Mouse (Mus musculus) lung, postnatal 0 days (tissue): ENCODE data around the gene Acadvl. TPM values are rescaled to one million over a fixed set of nuclear protein-coding genes. Genes with fewer than 3 reads are reported as not detected.

Experiments used
- ATAC-seq: fragments of 200-750 bp; cut with Nextera tagmentation; 2 replicates; pipeline ENCODE4 v1.8.0; 2017; ENCODE audit warnings: moderate library complexity
- DNase-seq: peaks from one replicate; pipeline ENCODE4 v3.0.0-alpha.2; 2016; ENCODE audit warnings: low spot score
- H3K27ac ChIP-seq: fragments of 300-500 bp; sonication (generic); 2 replicates; pipeline ENCODE4 v1.5.1; 2014; ENCODE audit warnings: antibody characterized with exemption, mild to moderate bottlenecking, low read length, mixed read lengths
- H3K27me3 ChIP-seq: fragments of 300-500 bp; sonication (generic); replicated peaks from 2 replicates; pipeline ENCODE4 v1.6.1; 2014; ENCODE audit warnings: low read length, mixed read lengths; ENCODE audit not compliant: insufficient read depth
- H3K36me3 ChIP-seq: fragments of 300-500 bp; sonication (generic); 2 replicates; pipeline ENCODE4 v1.6.1; 2014; ENCODE audit warnings: low read length, mixed read lengths; ENCODE audit not compliant: insufficient read depth
- H3K4me1 ChIP-seq: fragments of 300-500 bp; sonication (generic); 2 replicates; pipeline ENCODE4 v1.6.1; 2014; ENCODE audit warnings: antibody characterized with exemption, low read depth, low read length, mixed read lengths; ENCODE audit not compliant: insufficient read depth
- H3K4me2 ChIP-seq: fragments of 300-500 bp; sonication (generic); replicated peaks from 2 replicates; pipeline ENCODE4 v1.6.1; 2014; ENCODE audit warnings: low read depth, mild to moderate bottlenecking, low read length, moderate library complexity, mixed read lengths
- H3K4me3 ChIP-seq: fragments of 300-500 bp; sonication (generic); 2 replicates; pipeline ENCODE4 v1.5.1; 2014; ENCODE audit warnings: low read depth, low read length
- H3K9ac ChIP-seq: fragments of 300-500 bp; sonication (generic); replicated peaks from 2 replicates; pipeline ENCODE4 v1.6.1; 2014; ENCODE audit warnings: low read depth, mild to moderate bottlenecking
- H3K9me3 ChIP-seq: fragments of 300-500 bp; sonication (generic); 2 replicates; pipeline ENCODE4 v1.6.1; 2016; ENCODE audit warnings: low read length, mixed read lengths
- CTCF ChIP-seq: IDR thresholded peaks from 2 replicates; pipeline ENCODE4 v1.5.1; 2016; ENCODE audit warnings: antibody characterized with exemption, mild to moderate bottlenecking
- EP300 ChIP-seq: IDR thresholded peaks from 2 replicates; pipeline ENCODE4 v1.6.1; 2016; ENCODE audit warnings: antibody characterized with exemption, mild to moderate bottlenecking, control low read depth
- WGBS: fragments of 180-500 bp; shearing (Covaris S2); extraction: QIAGEN DNeasy Blood & Tissue Kit; methylation state at CpG from one replicate; pipeline ENCODE4 v1.1.7; 2014; 5-methylcytosine and 5-hydroxymethylcytosine counted together
- polyA plus RNA-seq: library from polyadenylated mRNA; unstranded; fragments of >200 nt; fragmentation: Nextera tagmentation; extraction: Ambion mirVana; gene quantifications from 2 replicates; pipeline ENCODE4 v1.2.1, GENCODE M21; 2015

The Acadvl gene
- polyA plus RNA-seq, 1 experiment from 2014 or later = 92.0 TPM

DNA sequence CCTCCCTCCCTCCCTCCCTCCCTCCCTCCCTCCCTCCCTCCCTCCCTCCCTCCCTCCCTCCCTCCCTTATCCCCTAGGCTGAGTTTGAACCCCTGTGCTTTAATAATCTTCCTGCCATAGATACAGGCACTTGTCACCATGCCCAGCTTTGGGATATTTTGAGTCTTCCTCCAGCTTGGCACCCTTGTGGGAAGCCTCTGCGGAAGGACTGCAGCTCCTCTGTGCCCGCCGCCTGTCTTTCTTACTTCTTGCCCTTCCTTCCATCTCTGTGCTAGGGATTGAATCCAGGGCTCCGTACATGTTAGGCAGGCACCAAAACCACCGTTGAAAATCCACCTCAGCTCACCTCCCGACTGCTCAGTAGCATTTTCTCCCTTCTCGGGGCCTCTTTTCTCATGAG is 25.0 kb upstream of the Acadvl start:
- DNase-seq = no peak

GRCm38 (mm10) chr11:70039631-70040030 is 24.4 kb upstream of the Acadvl start:
- ATAC-seq (no peak), DNase-seq (no peak)
- Histone ChIP-seq H3K36me3 (no peaks in the 10 kb centered on the region), H3K9me3 (no peaks in the 10 kb centered on the region), H3K4me2 (no peak overlapping the region), H3K27me3 (no peaks in the 10 kb centered on the region), H3K4me1 (no peaks in the 10 kb centered on the region), H3K4me3 (no peak overlapping the region), H3K27ac (no peak overlapping the region), H3K9ac (no peak overlapping the region)
- TF ChIP-seq EP300 (no peak), CTCF (no peak)
- 89% methylated on average over 10 of the region's 10 CpGs for WGBS

More for the DNA sequence above, 25.0 kb upstream of the Acadvl start:
- Histone ChIP-seq H3K9me3 (no peaks in the 10 kb centered on the region), H3K27ac (no peak overlapping the region), H3K27me3 (no peaks in the 10 kb centered on the region), H3K9ac (no peak overlapping the region), H3K4me1 (no peaks in the 10 kb centered on the region), H3K4me3 (no peak overlapping the region), H3K36me3 (no peaks in the 10 kb centered on the region), H3K4me2 (no peak overlapping the region)
- ATAC-seq = no peak
- no peak for TF ChIP-seq EP300
- no peak for TF ChIP-seq CTCF
- WGBS = 77% methylated on average over 6 of the region's 7 CpGs

DNA sequence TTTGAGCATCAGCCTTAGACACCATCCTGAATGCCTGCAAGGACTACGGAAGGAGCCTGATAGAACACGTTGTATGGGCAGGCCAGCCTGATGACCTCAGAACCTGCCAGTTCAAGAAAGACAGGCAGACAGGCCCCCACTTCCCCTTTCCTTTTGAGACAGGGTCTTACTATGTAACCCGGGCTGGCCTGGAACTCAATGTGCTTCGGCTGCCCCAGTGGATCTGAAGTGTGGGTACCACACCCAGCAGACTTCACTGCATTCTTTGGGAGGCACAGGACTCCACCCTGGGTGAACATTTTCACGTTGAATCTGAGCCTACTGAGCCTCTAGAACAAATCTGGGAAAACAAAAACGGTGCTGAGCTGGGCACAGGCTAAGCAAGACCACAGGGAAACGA is 23.0 kb upstream of the Acadvl start:
- Histone ChIP-seq H3K9me3 (no peaks in the 10 kb centered on the region), H3K36me3 (no peaks in the 10 kb centered on the region), H3K27me3 (no peaks in the 10 kb centered on the region), H3K4me2 (no peak overlapping the region), H3K4me3 (no peak overlapping the region), H3K4me1 (no peaks in the 10 kb centered on the region), H3K27ac (no peak overlapping the region), H3K9ac (no peak overlapping the region)
- TF ChIP-seq CTCF = no peak
- peak; percentile 31; the same call in 1 of the 2 replicates for TF ChIP-seq EP300
- ATAC-seq = peak; percentile 65
- WGBS = 54% methylated on average over 7 of the region's 7 CpGs
- no peak for DNase-seq

DNA sequence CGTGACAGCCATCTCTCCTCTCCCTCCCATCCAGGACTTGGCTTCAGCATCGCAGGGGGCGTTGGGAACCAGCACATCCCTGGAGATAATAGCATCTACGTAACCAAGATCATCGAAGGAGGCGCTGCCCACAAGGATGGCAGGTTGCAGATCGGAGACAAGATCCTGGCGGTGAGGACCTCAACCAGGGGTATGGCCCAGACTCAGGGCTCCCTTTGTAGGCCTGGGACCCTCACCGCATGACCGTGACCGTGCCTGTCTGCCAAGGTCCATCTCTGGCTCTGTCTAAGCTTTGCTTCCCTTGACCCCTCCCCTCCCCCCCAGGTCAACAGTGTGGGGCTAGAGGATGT is 16.1 kb upstream of the Acadvl start:
- Histone ChIP-seq H3K4me2 (no peak overlapping the region), H3K27me3 (no peaks in the 10 kb centered on the region), H3K4me1 (peaks cover 7% of the 10 kb centered on the region; the same call in 1 of the 2 replicates), H3K36me3 (no peaks in the 10 kb centered on the region; the same call in 1 of the 2 replicates), H3K4me3 (no peak overlapping the region), H3K27ac (no peak overlapping the region), H3K9me3 (no peaks in the 10 kb centered on the region), H3K9ac (no peak overlapping the region)
- no peak for TF ChIP-seq EP300
- no peak for TF ChIP-seq CTCF
- DNase-seq (no peak), ATAC-seq (no peak)
- 97% methylated on average over 11 of the region's 11 CpGs for WGBS

DNA sequence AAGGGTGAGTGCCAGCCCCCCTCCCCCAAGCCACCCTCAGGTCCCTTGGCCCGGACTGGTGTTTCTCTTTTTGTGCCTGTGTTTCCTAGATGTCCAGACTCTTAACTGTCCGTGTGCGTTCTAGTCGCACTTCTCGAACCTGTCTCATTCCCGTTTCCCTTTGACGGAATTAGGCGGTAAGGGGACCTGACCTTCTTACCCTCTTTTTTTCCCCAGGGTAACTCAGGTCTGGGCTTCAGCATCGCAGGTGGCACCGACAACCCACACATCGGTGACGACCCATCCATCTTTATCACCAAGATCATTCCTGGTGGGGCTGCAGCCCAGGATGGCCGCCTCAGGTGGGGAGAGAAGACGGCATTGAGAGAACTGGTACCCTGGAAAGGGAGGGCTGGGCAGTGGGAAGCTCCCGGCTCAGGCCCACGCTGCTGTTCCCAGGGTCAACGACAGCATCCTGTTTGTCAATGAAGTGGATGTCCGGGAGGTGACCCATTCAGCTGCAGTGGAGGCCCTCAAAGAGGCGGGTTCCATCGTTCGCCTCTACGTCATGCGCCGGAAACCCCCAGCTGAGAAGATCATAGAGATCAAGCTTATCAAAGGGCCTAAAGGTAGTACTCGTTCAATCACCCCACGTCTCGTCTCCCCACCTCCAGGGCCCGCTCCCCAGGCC is 15.6 kb upstream of the Acadvl start:
- no peak overlapping the region for H3K27ac ChIP-seq
- TF ChIP-seq CTCF = no peak
- no peak for TF ChIP-seq EP300
- WGBS = 93% methylated on average over 28 of the region's 28 CpGs
- H3K9ac ChIP-seq = no peak overlapping the region
- no peaks in the 10 kb centered on the region for H3K9me3 ChIP-seq
- no peaks in the 10 kb centered on the region for H3K27me3 ChIP-seq
- DNase-seq = no peak
- peaks cover 7% of the 10 kb centered on the region; the same call in 1 of the 2 replicates for H3K4me1 ChIP-seq
- H3K4me3 ChIP-seq = no peak overlapping the region
- ATAC-seq = no peak
- H3K4me2 ChIP-seq = no peak overlapping the region
- H3K36me3 ChIP-seq = no peaks in the 10 kb centered on the region; the same call in 1 of the 2 replicates

DNA sequence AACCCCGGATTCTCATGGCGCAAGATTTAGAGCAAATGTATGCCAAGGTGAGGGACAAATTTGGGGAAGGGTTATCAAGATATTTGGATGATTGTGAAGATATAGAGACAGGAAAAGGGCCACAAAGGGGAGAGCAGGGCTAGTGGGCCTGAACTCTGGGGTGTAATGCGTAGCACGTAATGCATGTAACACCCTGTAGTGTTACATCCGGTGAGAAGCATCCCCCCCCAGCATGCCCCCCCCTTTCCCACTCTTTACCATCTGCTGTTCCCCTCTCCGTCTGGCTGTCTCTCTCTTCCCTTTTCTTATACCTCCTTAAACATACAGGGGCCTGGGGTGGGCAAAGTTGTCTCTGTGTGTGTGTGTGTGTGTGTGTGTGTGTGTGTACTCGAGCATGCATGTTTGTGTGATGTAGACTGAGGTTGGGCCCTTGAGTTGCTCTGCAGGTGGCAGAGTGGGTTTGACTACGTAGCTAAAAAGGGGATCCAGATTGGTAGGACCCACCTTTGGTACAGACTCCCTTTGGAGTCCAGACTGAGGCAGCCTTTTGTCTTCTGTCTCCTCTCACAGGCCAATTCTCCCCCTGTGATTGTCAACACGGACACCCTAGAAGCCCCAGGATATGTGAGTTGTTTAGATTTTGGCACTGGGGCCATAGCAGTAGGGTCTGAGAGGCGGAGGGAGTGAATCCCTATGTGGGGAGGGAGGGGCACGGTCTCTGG is 14.8 kb upstream of the Acadvl start:
- Histone ChIP-seq H3K9ac (no peak overlapping the region), H3K9me3 (no peaks in the 10 kb centered on the region), H3K4me3 (no peak overlapping the region), H3K27me3 (no peaks in the 10 kb centered on the region), H3K27ac (no peak overlapping the region), H3K4me1 (peaks cover 7% of the 10 kb centered on the region; the same call in 1 of the 2 replicates), H3K4me2 (no peak overlapping the region), H3K36me3 (no peaks in the 10 kb centered on the region; the same call in 1 of the 2 replicates)
- TF ChIP-seq CTCF = no peak
- no peak for TF ChIP-seq EP300
- no peak for DNase-seq
- 40% methylated on average over 11 of the region's 11 CpGs for WGBS
- ATAC-seq = no peak
